Mouse (Mus musculus): ENCODE data around the gene Olfr839-ps1.

The Olfr839-ps1 gene

GRCm38 (mm10) chr9:19177212-19177611 lies at the start of gene Olfr839-ps1:
TSS of gene Olfr839-ps1 (minus strand) at chr9:19177312.
- DNase-seq, result no peak

- no peak for DNase-seq
Measured at GRCm38 (mm10) chr9:19136017-19136416, 41.1 kb downstream of the Olfr839-ps1 start, which contains the start of gene Olfr837. TSS of gene Olfr837 (plus strand) at chr9:19136317.

GRCm38 (mm10) chr9:19120082-19120481 lies 57.0 kb downstream of the Olfr839-ps1 start, which contains the start of gene Olfr836:
TSS of gene Olfr836 (plus strand) at chr9:19120382.
- DNase-seq, result no peak
